Mouse (Mus musculus) fat pad, adult 2 months (tissue): ENCODE results near the gene Tcap.

Experiments used
- DNase-seq: peaks from one replicate; pipeline ENCODE4 v3.0.0-alpha.2; 2011; ENCODE audit warnings: low read depth, low spot score; ENCODE audit errors: extremely low read depth

Gene Tcap

GRCm38 (mm10) chr11:98383261-98384030 is at the start of gene Tcap:
Gene Tcap (plus strand): TSS chr11:98383811.
- no peak for DNase-seq

GRCm38 (mm10) chr11:98333981-98334741 is 49.5 kb upstream of the Tcap start:
- DNase-seq: no peak

GRCm38 (mm10) chr11:98335250-98335649 is 48.4 kb upstream of the Tcap start:
- no peak for DNase-seq

GRCm38 (mm10) chr11:98336245-98337107 is 47.1 kb upstream of the Tcap start:
- DNase-seq: no peak

GRCm38 (mm10) chr11:98338507-98338961 is 45.1 kb upstream of the Tcap start:
- DNase-seq: no peak

GRCm38 (mm10) chr11:98339071-98339501 is 44.5 kb upstream of the Tcap start:
- DNase-seq: no peak

GRCm38 (mm10) chr11:98339679-98340287 is 43.8 kb upstream of the Tcap start:
- DNase-seq: no peak

- DNase-seq: no peak
Measured at GRCm38 (mm10) chr11:98340597-98340996, 43.0 kb upstream of the Tcap start.

- no peak for DNase-seq
Measured at GRCm38 (mm10) chr11:98341174-98341573, 42.4 kb upstream of the Tcap start.

- no peak for DNase-seq
Measured at GRCm38 (mm10) chr11:98342000-98342945, 41.3 kb upstream of the Tcap start.

GRCm38 (mm10) chr11:98345253-98345652 is 38.4 kb upstream of the Tcap start:
- DNase-seq: no peak

GRCm38 (mm10) chr11:98346168-98346567 is 37.4 kb upstream of the Tcap start:
- DNase-seq: no peak

GRCm38 (mm10) chr11:98347385-98348082 is 36.1 kb upstream of the Tcap start:
- DNase-seq: no peak

GRCm38 (mm10) chr11:98348083-98348961 is 35.3 kb upstream of the Tcap start, which contains the start of gene Ppp1r1b:
Gene Ppp1r1b (plus strand): TSS chr11:98348404.
- no peak for DNase-seq

- DNase-seq: no peak
Measured at GRCm38 (mm10) chr11:98349308-98349707, 34.3 kb upstream of the Tcap start.

- DNase-seq: no peak
Measured at GRCm38 (mm10) chr11:98352272-98352990, 31.2 kb upstream of the Tcap start.

- DNase-seq: no peak
Measured at GRCm38 (mm10) chr11:98353651-98354211, 29.9 kb upstream of the Tcap start.
